Comparison of ENCODE assay signal across 30 mouse cellular contexts in the genomic region with DNA sequence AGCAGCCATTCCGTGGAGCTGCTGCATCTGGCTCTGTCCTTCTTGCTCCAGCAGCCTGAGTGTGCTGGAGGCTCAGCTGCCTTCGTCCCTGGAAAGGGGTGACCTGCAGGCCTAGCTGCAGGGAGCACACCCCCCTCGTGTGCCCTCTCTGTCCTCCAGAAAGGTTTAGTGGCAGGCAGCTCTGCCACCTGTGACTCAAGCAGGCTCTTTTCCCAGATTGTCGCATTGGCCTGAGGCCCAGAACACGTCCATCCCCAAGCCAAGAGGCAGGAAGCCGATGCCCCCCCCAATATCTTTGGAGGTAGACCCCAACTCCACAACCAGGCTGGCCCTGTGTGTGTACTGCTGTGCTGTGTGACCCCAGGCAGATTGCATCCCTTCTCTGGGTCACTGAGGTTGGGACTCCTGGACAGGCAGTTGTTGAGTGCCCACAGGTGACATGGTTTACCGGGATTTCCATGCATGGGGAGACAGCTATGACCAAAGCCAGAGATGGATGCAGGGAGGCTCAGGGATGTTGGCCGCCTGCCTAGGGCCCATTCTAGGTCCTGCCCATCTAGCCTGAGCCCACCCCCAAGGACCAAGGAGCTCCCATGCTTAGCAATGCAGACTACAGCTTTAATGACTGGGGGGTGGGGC. TPM values are rescaled to one million over a fixed set of nuclear protein-coding genes. Genes with fewer than 3 reads are reported as not detected.
DNase-seq lines count a peak whose midpoint lies in the region; ATAC-seq lines count a peak whose summit lies in the region.
"Had no signal": no experiment of that assay in that cellular context is flagged by ENCODE, and none has a peak within 500 bp of the region (broad histone marks: within the 10 kb centered on the region; RNA-seq: fewer than 3 reads in every experiment).

No protein-coding gene starts in this region.

- H3K27ac ChIP-seq in hindbrain, embryonic 10.5 days: 0 out of 2 replicates have a peak overlapping the region, but pooled peaks have one; percentile 8
- no peak overlapping the region for H3K27ac ChIP-seq in hindbrain, embryonic 12.5 days
- no peak overlapping the region for H3K27ac ChIP-seq in forebrain, embryonic 11.5 days (ENCODE audit: low read depth, low read length)
- H3K27ac ChIP-seq: hindbrain, embryonic 15.5 days; liver, embryonic 14.5 days; macrophage; neural tube, embryonic 12.5 days had no signal

- peaks cover 61% of the 10 kb centered on the region for H3K27me3 ChIP-seq in hindbrain, embryonic 10.5 days (ENCODE audit: insufficient read depth, poor library complexity, severe bottlenecking)
- H3K27me3 ChIP-seq in hindbrain, embryonic 12.5 days: peaks cover 54% of the 10 kb centered on the region
- H3K27me3 ChIP-seq in forebrain, embryonic 11.5 days (ENCODE audit: control insufficient read depth, insufficient read depth, low read length): peaks cover 29% of the 10 kb centered on the region

- no peak for ATAC-seq in hindbrain, embryonic 12.5 days (ENCODE audit: low FRiP score)
- no peak for ATAC-seq in forebrain, embryonic 11.5 days (replicated peaks; ENCODE audit: low FRiP score)
- ATAC-seq: inflammation-experienced regulatory T-cells, adult 6 months had no signal

- 61% methylated on average over 8 of the region's 8 CpGs for WGBS in hindbrain, embryonic 10.5 days
- WGBS in hindbrain, embryonic 12.5 days: 64% methylated on average over 8 of the region's 8 CpGs
- WGBS in forebrain, embryonic 11.5 days: 72% methylated on average over 8 of the region's 8 CpGs

- DNase-seq in cerebellum, adult 9-11 months: peak; percentile 72
- no peak for DNase-seq in cerebellum, adult 8-10 months
- peak; percentile 47 to 52 for DNase-seq in heart, adult 18-20 months
- DNase-seq in heart, adult 9 months (ENCODE audit: low spot score in 2 of 2): no peak
- no peak for DNase-seq in hindbrain, embryonic 10.5 days (ENCODE audit: low spot score)
- peak; percentile 62 for DNase-seq in brain, adult 2 months (ENCODE audit: low read depth, low spot score)
- no peak for DNase-seq in forebrain, embryonic 11.5 days (ENCODE audit: low spot score)
- DNase-seq: adrenal gland, adult 8-10 months; heart, postnatal 36 days; kidney, adult 11 months; kidney, postnatal 14 days; liver; lung, adult 2 months; lung, postnatal 10 days; spleen, adult 18-20 months; thymus, postnatal 14 days had no signal

- H3K4me3 ChIP-seq in hindbrain, embryonic 10.5 days: no peak overlapping the region; the same call in 1 of the 2 replicates
- H3K4me3 ChIP-seq in hindbrain, embryonic 12.5 days: no peak overlapping the region
- H3K4me3 ChIP-seq in forebrain, embryonic 11.5 days (ENCODE audit: low read depth, low read length): no peak overlapping the region
- H3K4me3 ChIP-seq: myocyte; neural tube, embryonic 12.5 days had no signal

- peaks cover 6% of the 10 kb centered on the region for H3K36me3 ChIP-seq in hindbrain, embryonic 10.5 days
- no peaks in the 10 kb centered on the region for H3K36me3 ChIP-seq in hindbrain, embryonic 12.5 days
- no peaks in the 10 kb centered on the region for H3K36me3 ChIP-seq in forebrain, embryonic 11.5 days (ENCODE audit: control insufficient read depth, insufficient read depth, low read length)
- H3K36me3 ChIP-seq: hindbrain, embryonic 15.5 days had no signal

- no peak overlapping the region for H3K9ac ChIP-seq in hindbrain, embryonic 12.5 days
- H3K9ac ChIP-seq in forebrain, embryonic 11.5 days (ENCODE audit: low read length): no peak overlapping the region
- H3K9ac ChIP-seq: liver, embryonic 14.5 days; neural tube, embryonic 12.5 days had no signal

- peaks cover 52% of the 10 kb centered on the region for H3K4me1 ChIP-seq in hindbrain, embryonic 10.5 days (replicated peaks)
- H3K4me1 ChIP-seq in hindbrain, embryonic 12.5 days: peaks cover 13% of the 10 kb centered on the region
- H3K4me1 ChIP-seq in forebrain, embryonic 11.5 days (replicated peaks; ENCODE audit: control insufficient read depth, insufficient read depth, low read length): peaks cover 11% of the 10 kb centered on the region

- no peak overlapping the region for H3K4me2 ChIP-seq in hindbrain, embryonic 12.5 days (replicated peaks)
- H3K4me2 ChIP-seq in forebrain, embryonic 11.5 days (ENCODE audit: low read depth, low read length, severe bottlenecking): no peak overlapping the region

- H3K9me3 ChIP-seq in hindbrain, embryonic 10.5 days: no peaks in the 10 kb centered on the region
- H3K9me3 ChIP-seq in hindbrain, embryonic 12.5 days (replicated peaks): no peaks in the 10 kb centered on the region
- H3K9me3 ChIP-seq in forebrain, embryonic 11.5 days (ENCODE audit: control insufficient read depth, low read length): no peaks in the 10 kb centered on the region
- H3K9me3 ChIP-seq: G1E; heart, embryonic 12.5 days; hindbrain, embryonic 15.5 days; neural tube, embryonic 12.5 days had no signal

RNA-seq across cellular contexts. Expression of a gene that starts 1.3 kb away (rescaled TPM):
- 10 to 100 TPM; 13.5 to 16.6 TPM for total RNA-seq in heart, adult 18-20 months (2021)
- polyA plus RNA-seq in hindbrain, embryonic 10.5 days (2016; fragmentation: Nextera tagmentation; extraction: Ambion mirVana): 0.61 and 0.93 TPM in 2 replicates
- 0.74 and 0.94 TPM in 2 replicates for polyA plus RNA-seq in hindbrain, embryonic 12.5 days (2016; fragmentation: Nextera tagmentation; extraction: Ambion mirVana)
- 1.2 and 2.1 TPM in 2 replicates for polyA plus RNA-seq in forebrain, embryonic 11.5 days (2014; fragmentation: Nextera tagmentation; extraction: Ambion mirVana)
- polyA plus RNA-seq: G1E; inflammation-experienced regulatory T-cells, adult 6 months; macrophage; urinary bladder, adult 2 months had no signal

RNA-seq across cellular contexts. Expression of a gene that starts 9.8 kb away (rescaled TPM):
- total RNA-seq in heart, adult 18-20 months (2021): 10 to 100 TPM; 23.5 to 27.8 TPM
- polyA plus RNA-seq in hindbrain, embryonic 10.5 days (2016; fragmentation: Nextera tagmentation; extraction: Ambion mirVana): 314 and 327 TPM in 2 replicates
- polyA plus RNA-seq in hindbrain, embryonic 12.5 days (2016; fragmentation: Nextera tagmentation; extraction: Ambion mirVana): 214 and 250 TPM in 2 replicates
- polyA plus RNA-seq in forebrain, embryonic 11.5 days (2014; fragmentation: Nextera tagmentation; extraction: Ambion mirVana): 308 and 322 TPM in 2 replicates

RNA-seq across cellular contexts. Expression of a gene that starts 9.9 kb away (rescaled TPM):
- 10 to 100 TPM; 11.9 to 15.9 TPM for total RNA-seq in heart, adult 18-20 months (2021)
- polyA plus RNA-seq in hindbrain, embryonic 10.5 days (2016; fragmentation: Nextera tagmentation; extraction: Ambion mirVana): 46.3 and 52.9 TPM in 2 replicates
- polyA plus RNA-seq in hindbrain, embryonic 12.5 days (2016; fragmentation: Nextera tagmentation; extraction: Ambion mirVana): 56.6 and 58.8 TPM in 2 replicates
- polyA plus RNA-seq in forebrain, embryonic 11.5 days (2014; fragmentation: Nextera tagmentation; extraction: Ambion mirVana): 37.0 and 39.8 TPM in 2 replicates

RNA-seq across cellular contexts. Expression of a gene that starts 18.7 kb away (rescaled TPM):
- 100 to 1,000 TPM; 897 to 934 TPM for total RNA-seq in heart, adult 18-20 months (2021)
- 2,287 and 2,328 TPM in 2 replicates for polyA plus RNA-seq in hindbrain, embryonic 10.5 days (2016; fragmentation: Nextera tagmentation; extraction: Ambion mirVana)
- polyA plus RNA-seq in hindbrain, embryonic 12.5 days (2016; fragmentation: Nextera tagmentation; extraction: Ambion mirVana): 1,255 and 1,389 TPM in 2 replicates
- 1,775 and 1,994 TPM in 2 replicates for polyA plus RNA-seq in forebrain, embryonic 11.5 days (2014; fragmentation: Nextera tagmentation; extraction: Ambion mirVana)

RNA-seq across cellular contexts. Expression of a gene that starts 26.5 kb away (rescaled TPM):
- total RNA-seq in heart, adult 18-20 months (2021): not detected
- polyA plus RNA-seq in hindbrain, embryonic 10.5 days (2016; fragmentation: Nextera tagmentation; extraction: Ambion mirVana): 0.04 and 0.14 TPM in 2 replicates
- polyA plus RNA-seq in hindbrain, embryonic 12.5 days (2016; fragmentation: Nextera tagmentation; extraction: Ambion mirVana): 0.08 TPM in 2 replicates
- 0.08 and 0.12 TPM in 2 replicates for polyA plus RNA-seq in forebrain, embryonic 11.5 days (2014; fragmentation: Nextera tagmentation; extraction: Ambion mirVana)
- total RNA-seq: adrenal gland, postnatal 4 days; heart, postnatal 36 days; megakaryocyte-erythroid progenitor cell, adult 5-6 weeks had no signal
- polyA plus RNA-seq: heart, embryonic 12.5 days; inflammation-experienced regulatory T-cells, adult 6 months; limb, embryonic 11.5 days; macrophage; stomach, embryonic 16.5 days had no signal

Comparison
In these comparisons a context has a peak if more than half of its experiments do, and no peak if none do; other contexts are left out.
1. DNase-seq: peak in cerebellum, adult 9-11 months (single experiment), heart, adult 18-20 months (2 of 2) and brain, adult 2 months (single experiment); none in cerebellum, adult 8-10 months (single experiment), heart, adult 9 months (0 of 2), hindbrain, embryonic 10.5 days (single experiment) and forebrain, embryonic 11.5 days (single experiment).